Mouse (Mus musculus): ENCODE results near the gene Mbnl1. TPM values are rescaled to one million over a fixed set of nuclear protein-coding genes. Genes with fewer than 3 reads are reported as not detected.

The Mbnl1 gene
- total and polyA plus RNA-seq, 2 experiments from 2014 or later: 56.2 to 90.8 TPM

GRCm38 (mm10) chr3:60568801-60569568 is 96.4 kb downstream of the Mbnl1 start:
- no peak overlapping the region for H3K4me2 ChIP-seq (ENCODE audit: low read depth, low read length)
- H3K9ac ChIP-seq (replicated peaks; ENCODE audit: low read length): no peak overlapping the region
- WGBS: 48% methylated on average over 6 of the region's 6 CpGs
- H3K9me3 ChIP-seq (ENCODE audit: low read length): no peaks in the 10 kb centered on the region
- TF ChIP-seq CTCF (IDR thresholded peaks at IDR 0.05; ENCODE audit: low read depth): no peak
- no peak overlapping the region for H3K4me3 ChIP-seq (ENCODE audit: low read length)
- H3K36me3 ChIP-seq (ENCODE audit: insufficient read depth, low read length): no peaks in the 10 kb centered on the region
- no peaks in the 10 kb centered on the region for H3K27me3 ChIP-seq (ENCODE audit: insufficient read depth, low read length)
- peaks cover 17% of the 10 kb centered on the region for H3K4me1 ChIP-seq (ENCODE audit: insufficient read depth, low read length)
- ATAC-seq: no peak
- no peak for DNase-seq (ENCODE audit: low spot score)
- no peak overlapping the region for H3K27ac ChIP-seq

GRCm38 (mm10) chr3:60569781-60570180 is 97.2 kb downstream of the Mbnl1 start:
- DNase-seq (ENCODE audit: low spot score) (no peak), ATAC-seq (no peak)
- WGBS: 32% methylated on average over 2 of the region's 2 CpGs
- Histone ChIP-seq H3K9ac (replicated peaks; ENCODE audit: low read length) (no peak overlapping the region), H3K9me3 (ENCODE audit: low read length) (no peaks in the 10 kb centered on the region), H3K27me3 (ENCODE audit: insufficient read depth, low read length) (no peaks in the 10 kb centered on the region), H3K36me3 (ENCODE audit: insufficient read depth, low read length) (no peaks in the 10 kb centered on the region), H3K4me2 (ENCODE audit: low read depth, low read length) (no peak overlapping the region), H3K4me1 (ENCODE audit: insufficient read depth, low read length) (peaks cover 15% of the 10 kb centered on the region), H3K4me3 (ENCODE audit: low read length) (no peak overlapping the region), H3K27ac (no peak overlapping the region)
- TF ChIP-seq CTCF (IDR thresholded peaks at IDR 0.05; ENCODE audit: low read depth): no peak

- TF ChIP-seq CTCF (IDR thresholded peaks at IDR 0.05; ENCODE audit: low read depth): no peak
- ATAC-seq (no peak), DNase-seq (ENCODE audit: low spot score) (peak; percentile 45)
- H3K4me1 ChIP-seq (ENCODE audit: insufficient read depth, low read length): peaks cover 15% of the 10 kb centered on the region
- no peaks in the 10 kb centered on the region for H3K36me3 ChIP-seq (ENCODE audit: insufficient read depth, low read length)
- no peaks in the 10 kb centered on the region for H3K27me3 ChIP-seq (ENCODE audit: insufficient read depth, low read length)
- no peak overlapping the region for H3K27ac ChIP-seq
- H3K4me2 ChIP-seq (ENCODE audit: low read depth, low read length): no peak overlapping the region
- no peaks in the 10 kb centered on the region for H3K9me3 ChIP-seq (ENCODE audit: low read length)
- no peak overlapping the region for H3K9ac ChIP-seq (replicated peaks; ENCODE audit: low read length)
- WGBS: 60% methylated on average over 5 of the region's 5 CpGs
- H3K4me3 ChIP-seq (ENCODE audit: low read length): no peak overlapping the region
Measured at GRCm38 (mm10) chr3:60570491-60571022, 97.9 kb downstream of the Mbnl1 start.

- ATAC-seq (no peak), DNase-seq (ENCODE audit: low spot score) (no peak)
- no peak overlapping the region for H3K27ac ChIP-seq
- TF ChIP-seq CTCF (IDR thresholded peaks at IDR 0.05; ENCODE audit: low read depth): no peak
- H3K9ac ChIP-seq (replicated peaks; ENCODE audit: low read length): no peak overlapping the region
- H3K4me3 ChIP-seq (ENCODE audit: low read length): no peak overlapping the region
- 76% methylated on average over 1 of the region's 1 CpGs for WGBS
- H3K9me3 ChIP-seq (ENCODE audit: low read length): no peaks in the 10 kb centered on the region
- peaks cover 12% of the 10 kb centered on the region for H3K4me1 ChIP-seq (ENCODE audit: insufficient read depth, low read length)
- H3K36me3 ChIP-seq (ENCODE audit: insufficient read depth, low read length): no peaks in the 10 kb centered on the region
- H3K4me2 ChIP-seq (ENCODE audit: low read depth, low read length): no peak overlapping the region
- H3K27me3 ChIP-seq (ENCODE audit: insufficient read depth, low read length): no peaks in the 10 kb centered on the region
Measured at GRCm38 (mm10) chr3:60571493-60571892, 98.9 kb downstream of the Mbnl1 start.

GRCm38 (mm10) chr3:60574199-60574598 is 101.6 kb downstream of the Mbnl1 start:
- H3K4me1 ChIP-seq (ENCODE audit: insufficient read depth, low read length): peaks cover 10% of the 10 kb centered on the region
- no peak overlapping the region for H3K4me3 ChIP-seq (ENCODE audit: low read length)
- no peak overlapping the region for H3K4me2 ChIP-seq (ENCODE audit: low read depth, low read length)
- H3K9ac ChIP-seq (replicated peaks; ENCODE audit: low read length): no peak overlapping the region
- ATAC-seq: no peak
- no peaks in the 10 kb centered on the region for H3K36me3 ChIP-seq (ENCODE audit: insufficient read depth, low read length)
- no peak for TF ChIP-seq CTCF (IDR thresholded peaks at IDR 0.05; ENCODE audit: low read depth)
- WGBS: 90% methylated on average over 9 of the region's 9 CpGs
- H3K27ac ChIP-seq: no peak overlapping the region
- no peaks in the 10 kb centered on the region for H3K27me3 ChIP-seq (ENCODE audit: insufficient read depth, low read length)
- no peak for DNase-seq (ENCODE audit: low spot score)
- no peaks in the 10 kb centered on the region for H3K9me3 ChIP-seq (ENCODE audit: low read length)

GRCm38 (mm10) chr3:60574849-60575524 is 102.4 kb downstream of the Mbnl1 start:
- no peak for TF ChIP-seq CTCF (IDR thresholded peaks at IDR 0.05; ENCODE audit: low read depth)
- DNase-seq (ENCODE audit: low spot score): no peak
- H3K27me3 ChIP-seq (ENCODE audit: insufficient read depth, low read length): no peaks in the 10 kb centered on the region
- no peak overlapping the region for H3K9ac ChIP-seq (replicated peaks; ENCODE audit: low read length)
- H3K4me1 ChIP-seq (ENCODE audit: insufficient read depth, low read length): peaks cover 4% of the 10 kb centered on the region
- H3K4me2 ChIP-seq (ENCODE audit: low read depth, low read length): no peak overlapping the region
- no peak overlapping the region for H3K27ac ChIP-seq
- H3K36me3 ChIP-seq (ENCODE audit: insufficient read depth, low read length): no peaks in the 10 kb centered on the region
- no peaks in the 10 kb centered on the region for H3K9me3 ChIP-seq (ENCODE audit: low read length)
- no peak overlapping the region for H3K4me3 ChIP-seq (ENCODE audit: low read length)
- ATAC-seq: no peak
- WGBS: 81% methylated on average over 4 of the region's 4 CpGs

Data from hindbrain, postnatal 0 days (tissue).